Mouse (Mus musculus) G1E (cell line): ENCODE measurements around the gene Olfr448. TPM values are rescaled to one million over a fixed set of nuclear protein-coding genes. Genes with fewer than 3 reads are reported as not detected.
A peak's percentile ranks its signal among the peaks of the same experiment; 100 is the strongest.

Experiments used
- ATAC-seq: 2 replicates; pipeline ENCODE4 v1.8.0; 2016; ENCODE audit warnings: mild to moderate bottlenecking; ENCODE audit not compliant: insufficient number of reproducible peaks, poor library complexity, low FRiP score, severe bottlenecking; ENCODE audit errors: extremely low read depth
- DNase-seq: peaks from one replicate; pipeline ENCODE4 v3.0.0; 2012; ENCODE audit warnings: low spot score
- H3K27me3 ChIP-seq: 2 replicates; pipeline ENCODE4 v1.6.1; 2012; ENCODE audit warnings: mild to moderate bottlenecking, low read length, inconsistent platforms; ENCODE audit not compliant: insufficient read depth
- H3K36me3 ChIP-seq: replicated peaks from 2 replicates; pipeline ENCODE3; 2012; ENCODE audit warnings: mild to moderate bottlenecking, inconsistent platforms
- H3K4me1 ChIP-seq: 2 replicates; pipeline ENCODE4 v1.6.1; 2012; ENCODE audit warnings: low read depth, low read length, inconsistent platforms, mixed read lengths; ENCODE audit not compliant: insufficient read depth
- H3K4me3 ChIP-seq: 2 replicates; pipeline ENCODE4 v1.5.1; 2012; ENCODE audit warnings: low read depth, mild to moderate bottlenecking, inconsistent platforms, low read length, moderate library complexity, mixed read lengths
- H3K9me3 ChIP-seq: replicated peaks from 2 replicates; pipeline ENCODE4 v1.6.1; 2012; ENCODE audit warnings: inconsistent platforms
- CTCF ChIP-seq: IDR thresholded peaks from 2 replicates; pipeline ENCODE4 v1.5.1; 2012; ENCODE audit warnings: low read depth, low read length, inconsistent platforms, mixed read lengths
- GATA1 ChIP-seq: IDR thresholded peaks from 2 replicates; pipeline ENCODE4 v1.6.1; 2012; ENCODE audit warnings: borderline replicate concordance, low read length, inconsistent platforms, mixed read lengths
- GATA2 ChIP-seq: IDR thresholded peaks from 2 replicates; pipeline ENCODE4 v1.6.1; 2012; ENCODE audit warnings: low read depth, low read length, inconsistent platforms, borderline replicate concordance
- POLR2AphosphoS5 ChIP-seq: IDR thresholded peaks from 2 replicates; pipeline ENCODE4 v1.6.1; 2012; ENCODE audit warnings: low read depth, low read length, inconsistent platforms; ENCODE audit not compliant: insufficient replicate concordance
- TAL1 ChIP-seq: conservative IDR thresholded peaks from 2 replicates; pipeline ENCODE4 v1.6.1; 2012; ENCODE audit warnings: low read depth, low read length, inconsistent platforms, mixed read lengths
- polyA plus RNA-seq: library from polyadenylated mRNA; stranded (reverse); fragments of >175 nt; gene quantifications from 2 replicates; pipeline ENCODE4 v1.2.3, GENCODE M21; 2012
- total RNA-seq, 2 experiments: library from RNA; stranded (forward) in 1 of 2; stranded (reverse) in 1 of 2; fragments of 200-1000 nt in 1 of 2; fragments of >200 nt in 1 of 2; fragmentation: Nextera tagmentation in 1 of 2; gene quantifications; 2 replicates each; pipeline ENCODE4 v1.2.3; 2014 to 2017

The Olfr448 gene
- total RNA-seq (2014; fragmentation: Nextera tagmentation): not detected in 2 replicates
- total RNA-seq (2017): 0.05 TPM in 1 of 2 replicates, not detected in the other
- polyA plus RNA-seq: not detected in 2 replicates

DNA sequence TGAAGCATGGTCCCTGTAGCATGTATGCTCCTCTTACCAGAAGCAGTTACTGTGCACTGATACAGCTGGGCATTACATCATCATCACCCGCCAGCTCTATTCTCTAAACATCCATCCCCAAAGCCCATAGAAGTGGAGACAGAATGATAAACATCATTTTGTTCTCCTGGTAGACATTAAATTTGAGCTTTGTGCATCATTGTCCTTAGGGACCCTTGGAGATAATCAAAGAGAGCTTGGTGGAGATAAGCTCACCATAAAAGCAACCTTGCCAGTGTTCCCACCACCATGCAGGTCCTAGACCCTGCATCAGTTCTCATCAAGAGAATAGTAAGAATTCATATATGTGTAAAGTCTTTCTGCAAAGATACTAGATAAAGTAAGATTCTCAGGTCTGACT lies at the start of gene Olfr448:
Gene Olfr448 (plus strand): TSS at position 301 of the 400 bp plus-strand sequence.
- Histone ChIP-seq H3K4me3 (no peak within 1 kb of the TSS), H3K9me3 (no peaks in the 10 kb centered on the region), H3K36me3 (no peaks in the 10 kb centered on the region), H3K4me1 (no peaks in the 10 kb centered on the region), H3K27me3 (0 out of 2 replicates have a peak, but pooled peaks cover 2% of the 10 kb centered on the region)
- DNase-seq (no peak), ATAC-seq (no peak)
- no peak for TF ChIP-seq GATA2
- no peak for TF ChIP-seq TAL1
- TF ChIP-seq GATA1: no peak
- TF ChIP-seq POLR2AphosphoS5: no peak
- no peak for TF ChIP-seq CTCF

GRCm38 (mm10) chr6:42860222-42860819 lies 29.9 kb upstream of the Olfr448 start:
- Histone ChIP-seq H3K4me3 (no peak overlapping the region), H3K9me3 (no peaks in the 10 kb centered on the region), H3K36me3 (no peaks in the 10 kb centered on the region), H3K27me3 (no peaks in the 10 kb centered on the region), H3K4me1 (no peaks in the 10 kb centered on the region)
- DNase-seq (peak; percentile 1), ATAC-seq (peak; percentile 28; the same call in 1 of the 2 replicates)
- TF ChIP-seq CTCF: peak; percentile 26; the same call in 1 of the 2 replicates
- no peak for TF ChIP-seq GATA1
- TF ChIP-seq TAL1: no peak
- TF ChIP-seq GATA2: no peak
- TF ChIP-seq POLR2AphosphoS5: no peak

- no peaks in the 10 kb centered on the region for H3K27me3 ChIP-seq
- no peaks in the 10 kb centered on the region for H3K4me1 ChIP-seq
- ATAC-seq: no peak
- DNase-seq: no peak
- no peak overlapping the region for H3K4me3 ChIP-seq
- no peaks in the 10 kb centered on the region for H3K9me3 ChIP-seq
- H3K36me3 ChIP-seq: no peaks in the 10 kb centered on the region
- TF ChIP-seq CTCF (no peak), TAL1 (no peak), GATA2 (no peak), POLR2AphosphoS5 (no peak), GATA1 (no peak)
These were observed 20.5 kb upstream of the Olfr448 start for GRCm38 (mm10) chr6:42869695-42870094.

DNA sequence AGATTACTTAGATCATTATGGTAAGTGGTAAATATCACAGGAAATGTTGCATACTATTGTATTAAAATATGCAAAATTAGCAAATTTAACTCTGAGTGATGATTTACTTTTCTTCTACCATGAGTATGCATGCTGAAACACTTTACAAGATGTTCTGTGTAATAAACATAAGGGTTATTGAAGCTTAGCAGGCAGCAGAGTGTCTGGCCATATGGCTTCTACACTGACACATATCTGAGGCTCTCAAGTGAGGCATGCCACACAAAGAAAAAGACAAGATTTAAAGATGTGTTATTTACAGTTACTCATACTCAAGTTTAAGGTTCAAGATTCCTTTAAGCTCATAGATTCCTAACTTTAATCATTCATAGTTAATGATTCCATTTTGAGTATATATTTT lies 13.9 kb upstream of the Olfr448 start:
- TF ChIP-seq CTCF (no peak), GATA2 (no peak)
- Histone ChIP-seq H3K4me1 (no peaks in the 10 kb centered on the region), H3K4me3 (no peak overlapping the region), H3K27me3 (no peaks in the 10 kb centered on the region), H3K9me3 (no peaks in the 10 kb centered on the region), H3K36me3 (no peaks in the 10 kb centered on the region)
- DNase-seq (no peak), ATAC-seq (no peak)

DNA sequence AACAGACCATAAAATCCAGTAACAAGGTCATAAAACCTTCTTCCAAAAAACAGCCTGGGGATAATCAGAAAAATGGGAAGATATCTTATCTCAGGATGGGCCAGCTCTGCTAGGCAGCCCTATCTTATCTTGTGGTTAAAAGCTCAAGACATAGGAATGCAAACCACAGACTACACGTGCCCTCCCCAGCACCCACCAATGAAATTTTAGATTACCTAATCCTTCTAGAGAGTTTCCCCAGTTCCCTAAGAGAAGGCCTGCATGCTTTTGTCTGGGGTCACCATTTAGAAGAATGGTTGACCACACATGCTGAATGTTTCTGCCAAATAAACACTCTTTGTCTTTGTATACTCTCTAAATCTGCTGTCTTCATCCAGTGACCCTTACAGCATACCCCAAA lies 10.1 kb downstream of the Olfr448 start:
- DNase-seq (no peak), ATAC-seq (no peak)
- no peaks in the 10 kb centered on the region for H3K36me3 ChIP-seq
- H3K4me1 ChIP-seq: no peaks in the 10 kb centered on the region
- TF ChIP-seq CTCF (no peak), GATA2 (no peak), POLR2AphosphoS5 (no peak), GATA1 (no peak), TAL1 (no peak)
- no peak overlapping the region for H3K4me3 ChIP-seq
- no peaks in the 10 kb centered on the region for H3K9me3 ChIP-seq
- H3K27me3 ChIP-seq: no peaks in the 10 kb centered on the region

DNA sequence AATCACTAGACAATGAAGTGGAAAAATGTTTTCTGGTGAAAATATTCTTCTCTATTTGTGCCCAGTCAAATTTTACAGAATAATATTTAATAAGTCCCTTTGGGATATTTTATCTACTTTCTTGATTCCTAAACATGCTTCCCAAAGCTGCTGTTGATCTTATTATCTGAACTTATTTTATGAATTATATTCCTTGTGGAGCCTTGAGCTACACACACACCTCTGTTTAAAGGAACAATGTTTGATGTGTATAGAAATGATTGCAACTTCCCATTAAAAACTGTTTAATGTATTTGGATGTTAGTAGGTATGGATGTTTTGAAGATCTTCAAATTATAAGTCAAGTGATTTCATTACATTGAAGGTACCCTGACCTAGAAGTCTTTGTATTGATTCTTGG lies 18.3 kb downstream of the Olfr448 start, which contains the start of gene Olfr447:
Gene Olfr447 (plus strand): TSS at position 301 of the 400 bp plus-strand sequence.
- ATAC-seq (no peak), DNase-seq (no peak)
- Histone ChIP-seq H3K4me1 (no peaks in the 10 kb centered on the region), H3K27me3 (0 out of 2 replicates have a peak, but pooled peaks cover 3% of the 10 kb centered on the region), H3K36me3 (no peaks in the 10 kb centered on the region), H3K4me3 (no peak within 1 kb of the TSS), H3K9me3 (no peaks in the 10 kb centered on the region)
- no peak for TF ChIP-seq GATA1
- TF ChIP-seq CTCF: no peak
- no peak for TF ChIP-seq POLR2AphosphoS5
- no peak for TF ChIP-seq TAL1
- no peak for TF ChIP-seq GATA2
